In genomic region chr10:58220726-58221125, GRCm38 (mm10) we compare ENCODE assay signal across 24 mouse cellular contexts. TPM values are rescaled to one million over a fixed set of nuclear protein-coding genes. Genes with fewer than 3 reads are reported as not detected.
A peak's percentile ranks its signal among the peaks of the same experiment; 100 is the strongest.
DNase-seq lines count a peak whose midpoint lies in the region; ATAC-seq lines count a peak whose summit lies in the region.
"Had no signal": no experiment of that assay in that cellular context is flagged by ENCODE, and none has a peak within 500 bp of the region (broad histone marks: within the 10 kb centered on the region; RNA-seq: fewer than 3 reads in every experiment).

No protein-coding gene starts in this region.

- no peaks in the 10 kb centered on the region for H3K4me1 ChIP-seq in heart, embryonic 10.5 days
- H3K4me1 ChIP-seq in intestine, embryonic 15.5 days (replicated peaks): no peaks in the 10 kb centered on the region
- H3K4me1 ChIP-seq: embryonic facial prominence, embryonic 12.5 days; hindbrain, embryonic 12.5 days; limb, embryonic 13.5 days had no signal

- WGBS in heart, embryonic 10.5 days: 76% methylated on average over 6 of the region's 6 CpGs
- 84% methylated on average over 6 of the region's 6 CpGs for WGBS in intestine, embryonic 15.5 days

- H3K36me3 ChIP-seq in heart, embryonic 10.5 days: no peaks in the 10 kb centered on the region
- no peaks in the 10 kb centered on the region for H3K36me3 ChIP-seq in intestine, embryonic 15.5 days
- H3K36me3 ChIP-seq: embryonic facial prominence, embryonic 12.5 days; hindbrain, embryonic 12.5 days; limb, embryonic 13.5 days had no signal

- no peak overlapping the region for H3K4me2 ChIP-seq in intestine, embryonic 15.5 days (replicated peaks)
- H3K4me2 ChIP-seq: embryonic facial prominence, embryonic 12.5 days; heart, embryonic 11.5 days; hindbrain, embryonic 12.5 days; limb, embryonic 13.5 days had no signal

- peak; percentile 19 for DNase-seq in CD4-positive, CD25-positive, alpha-beta regulatory T cell, adult 2 months (ENCODE audit: low read depth, low spot score)
- peak; percentile 89 for DNase-seq in heart, embryonic 10.5 days (ENCODE audit: low spot score)
- DNase-seq in heart, adult 9 months (ENCODE audit: low spot score in 2 of 2): no peak
- DNase-seq in spleen, postnatal 4 days (ENCODE audit: low spot score in 2 of 2): peak; percentile 33 to 86
- no peak for DNase-seq in spleen, adult 18-20 months
- DNase-seq in yolk sac, embryonic 10.5 days (ENCODE audit: low spot score): peak; percentile 16
- DNase-seq: adrenal gland, adult 8-10 months; cerebellum, adult 9-11 months; gastrocnemius, adult 2 months; lung, postnatal 14 days; thymus, adult 18-20 months; thymus, postnatal 4 days had no signal

- H3K4me3 ChIP-seq in heart, embryonic 10.5 days: no peak overlapping the region
- H3K4me3 ChIP-seq in intestine, embryonic 15.5 days (replicated peaks): no peak overlapping the region
- H3K4me3 ChIP-seq: embryonic facial prominence, embryonic 12.5 days; gastrocnemius, adult 2 months; hindbrain, embryonic 12.5 days; limb, embryonic 13.5 days had no signal

- H3K9ac ChIP-seq in intestine, embryonic 15.5 days: no peak overlapping the region
- H3K9ac ChIP-seq: embryonic facial prominence, embryonic 12.5 days; hindbrain, embryonic 12.5 days; limb, embryonic 13.5 days had no signal

- no peak for ATAC-seq in CD4-positive, CD25-positive, alpha-beta regulatory T cell, adult 4 months
- no peak for ATAC-seq in intestine, embryonic 15.5 days
- ATAC-seq: midbrain, embryonic 16.5 days had no signal

- H3K27me3 ChIP-seq in heart, embryonic 10.5 days (ENCODE audit: insufficient read depth, poor library complexity, severe bottlenecking): no peaks in the 10 kb centered on the region
- H3K27me3 ChIP-seq in intestine, embryonic 15.5 days (replicated peaks): no peaks in the 10 kb centered on the region
- H3K27me3 ChIP-seq: embryonic facial prominence, embryonic 12.5 days; hindbrain, embryonic 12.5 days; limb, embryonic 13.5 days had no signal

- H3K27ac ChIP-seq in heart, embryonic 10.5 days: no peak overlapping the region
- no peak overlapping the region for H3K27ac ChIP-seq in intestine, embryonic 15.5 days
- H3K27ac ChIP-seq: embryonic facial prominence, embryonic 12.5 days; gastrocnemius, adult 2 months; hindbrain, embryonic 12.5 days; limb, embryonic 13.5 days had no signal

- H3K9me3 ChIP-seq in heart, embryonic 10.5 days: peaks cover 3% of the 10 kb centered on the region
- no peaks in the 10 kb centered on the region for H3K9me3 ChIP-seq in intestine, embryonic 15.5 days

RNA-seq across cellular contexts. Expression of gene AW822073, which starts 4.0 kb away (rescaled TPM):
- polyA plus RNA-seq in CD4-positive, CD25-positive, alpha-beta regulatory T cell, adult 4 months (2017; shearing (Covaris generic)): not detected
- not detected in 2 replicates for polyA plus RNA-seq in heart, embryonic 10.5 days (2016; fragmentation: Nextera tagmentation; extraction: Ambion mirVana)
- polyA plus RNA-seq in intestine, embryonic 15.5 days (2015; fragmentation: Nextera tagmentation; extraction: Ambion mirVana): not detected in 2 replicates
- polyA plus RNA-seq: cortical plate, adult 2 months; embryonic facial prominence, embryonic 12.5 days; heart, embryonic 11.5 days; hindbrain, embryonic 12.5 days; intestine, embryonic 14.5 days; kidney, embryonic 14.5 days; large intestine, adult 2 months; limb, embryonic 13.5 days; liver, embryonic 16.5 days; midbrain, embryonic 16.5 days had no signal

RNA-seq across cellular contexts. Expression of gene Duxf3, which starts 11.7 kb away (rescaled TPM):
- under 1 TPM in 1 of 2 experiments, not detected in 1; 0.27 TPM for polyA plus RNA-seq in CD4-positive, CD25-positive, alpha-beta regulatory T cell, adult 4 months (2017; shearing (Covaris generic))
- not detected in 2 replicates for polyA plus RNA-seq in heart, embryonic 10.5 days (2016; fragmentation: Nextera tagmentation; extraction: Ambion mirVana)
- not detected in 2 replicates for polyA plus RNA-seq in intestine, embryonic 15.5 days (2015; fragmentation: Nextera tagmentation; extraction: Ambion mirVana)
- polyA plus RNA-seq: embryonic facial prominence, embryonic 12.5 days; heart, embryonic 11.5 days; hindbrain, embryonic 12.5 days; intestine, embryonic 14.5 days; kidney, embryonic 14.5 days; large intestine, adult 2 months; limb, embryonic 13.5 days; liver, embryonic 16.5 days; midbrain, embryonic 16.5 days had no signal

RNA-seq across cellular contexts. Expression of gene Gm4981, which starts 15.8 kb away (rescaled TPM):
- polyA plus RNA-seq in CD4-positive, CD25-positive, alpha-beta regulatory T cell, adult 4 months (2017; shearing (Covaris generic)): not detected
- polyA plus RNA-seq in heart, embryonic 10.5 days (2016; fragmentation: Nextera tagmentation; extraction: Ambion mirVana): 0.06 TPM in 1 of 2 replicates, not detected in the other
- polyA plus RNA-seq in intestine, embryonic 15.5 days (2015; fragmentation: Nextera tagmentation; extraction: Ambion mirVana): not detected in 2 replicates
- polyA plus RNA-seq: embryonic facial prominence, embryonic 12.5 days; heart, embryonic 11.5 days; hindbrain, embryonic 12.5 days; intestine, embryonic 14.5 days; kidney, embryonic 14.5 days; large intestine, adult 2 months; limb, embryonic 13.5 days; liver, embryonic 16.5 days; midbrain, embryonic 16.5 days had no signal

RNA-seq across cellular contexts. Expression of gene Gcc2, which starts 34.6 kb away (rescaled TPM):
- 10 to 100 TPM; 62.8 to 84.8 TPM for polyA plus RNA-seq in CD4-positive, CD25-positive, alpha-beta regulatory T cell, adult 4 months (2017; shearing (Covaris generic))
- polyA plus RNA-seq in heart, embryonic 10.5 days (2016; fragmentation: Nextera tagmentation; extraction: Ambion mirVana): 43.3 and 44.6 TPM in 2 replicates
- polyA plus RNA-seq in intestine, embryonic 15.5 days (2015; fragmentation: Nextera tagmentation; extraction: Ambion mirVana): 75.3 and 85.5 TPM in 2 replicates

Comparison
In these comparisons a context has a peak if more than half of its experiments do, and no peak if none do; other contexts are left out.
1. DNase-seq: peak in CD4-positive, CD25-positive, alpha-beta regulatory T cell, adult 2 months (single experiment), heart, embryonic 10.5 days (single experiment), spleen, postnatal 4 days (2 of 2) and yolk sac, embryonic 10.5 days (single experiment); none in heart, adult 9 months (0 of 2) and spleen, adult 18-20 months (0 of 2).